Mouse (Mus musculus): ENCODE data around the gene Clcnkb. TPM values are rescaled to one million over a fixed set of nuclear protein-coding genes. Genes with fewer than 3 reads are reported as not detected.

Clcnkb gene
- total and polyA plus RNA-seq, 2 experiments = not detected

GRCm38 (mm10) chr4:141367997-141368791 lies 47.6 kb downstream of the Clcnkb start, which contains the start of gene Fam131c:
TSS of gene Fam131c (plus strand) at chr4:141368220.
- Histone ChIP-seq H3K4me3 (ENCODE audit: insufficient read depth, low read depth, low read length) (peak within 1 kb of the TSS; percentile 62), H3K79me2 (ENCODE audit: control insufficient read depth, insufficient read depth, low read length) (no peaks in the 10 kb centered on the region), H3K36me3 (ENCODE audit: control insufficient read depth, insufficient read depth, low read length) (no peaks in the 10 kb centered on the region), H3K4me1 (ENCODE audit: control insufficient read depth, insufficient read depth, low read length) (peaks cover 11% of the 10 kb centered on the region), H3K27ac (replicated peaks; ENCODE audit: insufficient read depth, low read depth, low read length) (0 out of 2 replicates have a peak within 1 kb of the TSS, but pooled peaks have one; percentile 13), H3K9ac (ENCODE audit: low read depth, low read length) (peak within 1 kb of the TSS; percentile 92), H3K27me3 (ENCODE audit: control insufficient read depth, insufficient read depth, low read length) (no peaks in the 10 kb centered on the region)
- WGBS = 5% methylated on average over 61 of the region's 71 CpGs
- DNase-seq (ENCODE audit: extremely low read depth, low read depth, low spot score) = peak; percentile 63
- TF ChIP-seq CTCF (IDR thresholded peaks at IDR 0.05; ENCODE audit: low read depth, low read length) (no peak), POLR2A (IDR thresholded peaks at IDR 0.05; ENCODE audit: extremely low read depth, insufficient read depth, low read length) (0 out of 2 replicates have a peak, but pooled peaks have one; percentile 11)

GRCm38 (mm10) chr4:141365876-141366275 lies 49.9 kb downstream of the Clcnkb start:
- 89% methylated on average over 7 of the region's 7 CpGs for WGBS
- Histone ChIP-seq H3K36me3 (ENCODE audit: control insufficient read depth, insufficient read depth, low read length) (no peaks in the 10 kb centered on the region), H3K9ac (ENCODE audit: low read depth, low read length) (no peak overlapping the region), H3K4me3 (ENCODE audit: insufficient read depth, low read depth, low read length) (no peak overlapping the region), H3K79me2 (ENCODE audit: control insufficient read depth, insufficient read depth, low read length) (no peaks in the 10 kb centered on the region), H3K27me3 (ENCODE audit: control insufficient read depth, insufficient read depth, low read length) (no peaks in the 10 kb centered on the region), H3K27ac (replicated peaks; ENCODE audit: insufficient read depth, low read depth, low read length) (no peak overlapping the region), H3K4me1 (ENCODE audit: control insufficient read depth, insufficient read depth, low read length) (peaks cover 18% of the 10 kb centered on the region)
- TF ChIP-seq POLR2A (IDR thresholded peaks at IDR 0.05; ENCODE audit: extremely low read depth, insufficient read depth, low read length) (no peak), CTCF (IDR thresholded peaks at IDR 0.05; ENCODE audit: low read depth, low read length) (no peak)
- no peak for DNase-seq (ENCODE audit: extremely low read depth, low read depth, low spot score)

- no peak overlapping the region for H3K4me3 ChIP-seq (ENCODE audit: insufficient read depth, low read depth, low read length)
- no peaks in the 10 kb centered on the region for H3K36me3 ChIP-seq (ENCODE audit: control insufficient read depth, insufficient read depth, low read length)
- no peak for DNase-seq (ENCODE audit: extremely low read depth, low read depth, low spot score)
- H3K79me2 ChIP-seq (ENCODE audit: control insufficient read depth, insufficient read depth, low read length) = no peaks in the 10 kb centered on the region
- peaks cover 18% of the 10 kb centered on the region for H3K4me1 ChIP-seq (ENCODE audit: control insufficient read depth, insufficient read depth, low read length)
- H3K9ac ChIP-seq (ENCODE audit: low read depth, low read length) = no peak overlapping the region
- WGBS = 77% methylated on average over 8 of the region's 8 CpGs
- TF ChIP-seq POLR2A (IDR thresholded peaks at IDR 0.05; ENCODE audit: extremely low read depth, insufficient read depth, low read length) (no peak), CTCF (IDR thresholded peaks at IDR 0.05; ENCODE audit: low read depth, low read length) (no peak)
- no peak overlapping the region for H3K27ac ChIP-seq (replicated peaks; ENCODE audit: insufficient read depth, low read depth, low read length)
- no peaks in the 10 kb centered on the region for H3K27me3 ChIP-seq (ENCODE audit: control insufficient read depth, insufficient read depth, low read length)
Observed at GRCm38 (mm10) chr4:141365126-141365525, 50.7 kb downstream of the Clcnkb start.

- Histone ChIP-seq H3K9ac (ENCODE audit: low read depth, low read length) (peak overlapping the region; percentile 22), H3K27ac (replicated peaks; ENCODE audit: insufficient read depth, low read depth, low read length) (peak overlapping the region; percentile 75), H3K27me3 (ENCODE audit: control insufficient read depth, insufficient read depth, low read length) (no peaks in the 10 kb centered on the region), H3K79me2 (ENCODE audit: control insufficient read depth, insufficient read depth, low read length) (no peaks in the 10 kb centered on the region), H3K4me1 (ENCODE audit: control insufficient read depth, insufficient read depth, low read length) (peaks cover 18% of the 10 kb centered on the region), H3K36me3 (ENCODE audit: control insufficient read depth, insufficient read depth, low read length) (no peaks in the 10 kb centered on the region), H3K4me3 (ENCODE audit: insufficient read depth, low read depth, low read length) (no peak overlapping the region)
- 13% methylated on average over 11 of the region's 11 CpGs for WGBS
- no peak for TF ChIP-seq POLR2A (IDR thresholded peaks at IDR 0.05; ENCODE audit: extremely low read depth, insufficient read depth, low read length)
- TF ChIP-seq CTCF (IDR thresholded peaks at IDR 0.05; ENCODE audit: low read depth, low read length) = peak; percentile 70
- peak; percentile 98 for DNase-seq (ENCODE audit: extremely low read depth, low read depth, low spot score)
Observed at GRCm38 (mm10) chr4:141362937-141363548, 52.8 kb downstream of the Clcnkb start.

- Histone ChIP-seq H3K79me2 (ENCODE audit: control insufficient read depth, insufficient read depth, low read length) (no peaks in the 10 kb centered on the region), H3K4me3 (ENCODE audit: insufficient read depth, low read depth, low read length) (no peak overlapping the region), H3K27me3 (ENCODE audit: control insufficient read depth, insufficient read depth, low read length) (no peaks in the 10 kb centered on the region), H3K36me3 (ENCODE audit: control insufficient read depth, insufficient read depth, low read length) (no peaks in the 10 kb centered on the region), H3K9ac (ENCODE audit: low read depth, low read length) (no peak overlapping the region), H3K4me1 (ENCODE audit: control insufficient read depth, insufficient read depth, low read length) (peaks cover 16% of the 10 kb centered on the region), H3K27ac (replicated peaks; ENCODE audit: insufficient read depth, low read depth, low read length) (no peak overlapping the region)
- no peak for TF ChIP-seq POLR2A (IDR thresholded peaks at IDR 0.05; ENCODE audit: extremely low read depth, insufficient read depth, low read length)
- TF ChIP-seq CTCF (IDR thresholded peaks at IDR 0.05; ENCODE audit: low read depth, low read length) = peak; percentile 28; the same call in 1 of the 2 replicates
- peak; percentile 48 for DNase-seq (ENCODE audit: extremely low read depth, low read depth, low spot score)
- WGBS = 54% methylated on average over 7 of the region's 7 CpGs
Observed at GRCm38 (mm10) chr4:141360846-141361245, 55.0 kb downstream of the Clcnkb start.
